Mouse (Mus musculus): Measurements from ENCODE around the gene Mon1a.

Gene Mon1a

DNA sequence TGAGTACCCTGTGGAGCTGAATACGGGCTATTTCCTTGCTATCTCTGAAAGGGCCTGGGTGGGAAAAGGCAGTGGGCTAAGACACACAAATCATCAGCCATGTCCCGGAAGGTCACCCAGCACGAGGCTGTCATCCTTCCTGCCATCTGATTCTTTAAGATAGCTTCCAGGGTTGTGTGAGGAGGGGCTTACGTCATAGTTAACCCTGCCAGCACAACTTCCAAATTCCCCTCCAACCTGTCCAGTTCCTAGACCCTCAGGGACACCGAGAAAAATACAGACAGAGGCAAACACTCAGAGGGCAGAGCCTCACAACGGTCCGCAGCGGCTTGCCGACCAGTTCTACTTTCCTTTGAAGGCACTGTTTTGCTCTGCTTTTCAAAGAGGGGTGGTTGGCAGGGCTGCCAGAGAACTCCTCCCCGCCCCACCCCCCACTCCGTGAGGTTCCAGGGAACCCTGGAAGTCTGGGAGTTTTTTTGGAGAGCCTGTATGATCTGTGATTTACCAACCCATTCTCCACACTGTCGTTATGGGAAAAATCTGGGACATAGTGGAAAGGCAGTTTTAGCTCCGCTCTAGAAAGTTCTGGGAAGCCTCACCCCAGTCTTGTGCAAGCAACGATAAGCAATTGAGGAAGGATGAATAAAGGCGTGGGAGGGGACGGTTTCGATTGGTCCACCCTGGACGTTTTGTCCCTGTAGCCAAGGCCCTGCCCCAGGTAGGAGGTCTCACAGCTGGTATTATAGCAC is 20.6 kb downstream of the Mon1a start:
- no peak for DNase-seq (ENCODE audit: low read depth, low spot score)

DNA sequence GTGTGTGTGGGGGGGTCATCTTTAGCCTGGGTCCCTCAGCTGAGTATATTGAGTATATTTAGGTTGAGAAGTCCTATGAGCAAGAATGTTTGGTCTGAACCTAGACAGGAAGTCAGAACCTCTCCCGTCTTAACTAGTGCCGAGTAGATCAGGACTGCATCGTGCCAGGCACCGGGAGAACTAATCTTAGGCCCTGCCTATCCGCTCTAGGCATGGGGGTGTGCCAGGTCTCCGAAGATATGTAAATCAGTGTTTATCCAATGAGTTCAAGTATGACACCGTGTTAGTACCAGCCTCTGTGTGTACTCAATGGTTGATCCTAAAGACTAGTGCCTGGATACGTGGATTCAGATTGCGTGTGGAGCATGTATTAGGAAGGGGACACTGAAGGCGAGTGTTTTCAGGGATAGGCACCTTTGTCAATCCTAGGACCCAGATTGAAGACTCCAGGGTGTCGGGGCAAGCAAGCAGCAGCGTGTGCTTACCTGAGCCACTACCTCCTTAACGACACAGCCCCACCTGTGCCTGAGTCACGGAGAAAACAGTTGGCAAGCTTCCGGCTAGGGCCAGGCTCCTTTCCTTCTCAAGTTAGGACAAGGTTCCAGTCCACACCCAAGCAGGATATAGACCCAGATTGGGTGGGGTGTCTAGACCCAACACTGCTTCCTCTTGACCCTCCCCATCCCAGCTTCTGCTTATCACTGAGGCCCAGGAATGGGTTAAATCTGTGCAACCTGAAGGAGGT is 22.2 kb downstream of the Mon1a start:
- DNase-seq (ENCODE audit: low read depth, low spot score), result no peak

DNA sequence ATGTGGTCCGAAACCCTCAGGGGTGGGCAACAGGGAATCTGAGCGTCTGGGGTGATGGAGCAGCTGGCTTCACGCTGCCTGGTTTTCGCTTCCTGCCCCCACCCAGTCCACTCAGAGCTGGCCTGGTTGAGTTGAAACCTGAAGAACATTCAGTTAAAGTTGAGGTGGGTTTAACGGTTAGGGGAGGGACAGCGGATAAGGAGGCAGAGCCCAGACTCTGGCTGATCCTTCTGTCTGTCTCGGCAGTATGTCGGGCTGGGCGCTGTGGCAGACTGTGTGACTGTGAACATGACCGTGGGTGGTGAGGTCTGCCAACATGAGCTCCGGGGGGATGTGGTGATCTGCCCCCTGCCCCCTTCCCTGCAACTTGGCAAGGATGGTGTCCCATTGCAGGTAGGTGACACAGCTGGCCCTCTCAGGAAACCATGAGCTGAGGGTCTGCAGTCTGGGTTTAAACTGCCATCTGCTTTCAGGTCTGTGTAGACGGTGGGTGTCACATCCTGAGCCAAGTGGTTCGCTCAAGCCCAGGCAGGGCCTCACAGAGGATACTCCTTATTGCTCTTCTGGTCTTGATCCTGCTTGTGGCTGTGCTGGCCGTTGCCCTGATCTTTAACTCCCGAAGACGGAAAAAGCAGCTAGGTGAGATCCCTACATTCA is 26.9 kb downstream of the Mon1a start:
- DNase-seq (ENCODE audit: low read depth, low spot score), result no peak

GRCm38 (mm10) chr9:107917895-107918608 is 30.1 kb downstream of the Mon1a start:
- no peak for DNase-seq (ENCODE audit: low read depth, low spot score)

GRCm38 (mm10) chr9:107918884-107919283 is 30.9 kb downstream of the Mon1a start:
- no peak for DNase-seq (ENCODE audit: low read depth, low spot score)

DNA sequence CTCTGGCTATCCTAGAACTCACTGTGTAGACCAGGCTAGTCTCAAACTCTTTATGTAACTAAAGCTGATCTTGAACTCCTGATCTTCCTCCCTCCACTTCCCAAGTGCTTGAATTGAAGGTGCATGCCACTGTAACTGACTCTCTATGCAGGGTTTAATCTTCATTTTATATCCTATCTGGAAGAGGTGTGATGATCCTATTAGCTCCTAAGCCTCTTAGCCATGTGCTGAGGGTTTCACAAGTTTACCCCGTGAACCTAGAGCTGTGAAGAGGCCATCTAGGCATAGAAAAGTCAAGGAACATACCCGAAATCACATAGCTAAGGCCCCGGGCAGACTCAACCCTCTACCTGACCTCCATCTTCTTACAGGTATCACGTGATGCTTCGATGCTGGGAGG is 31.5 kb downstream of the Mon1a start:
- no peak for DNase-seq (ENCODE audit: low read depth, low spot score)

GRCm38 (mm10) chr9:107923021-107923420 is 35.1 kb downstream of the Mon1a start:
- no peak for DNase-seq (ENCODE audit: low read depth, low spot score)

DNA sequence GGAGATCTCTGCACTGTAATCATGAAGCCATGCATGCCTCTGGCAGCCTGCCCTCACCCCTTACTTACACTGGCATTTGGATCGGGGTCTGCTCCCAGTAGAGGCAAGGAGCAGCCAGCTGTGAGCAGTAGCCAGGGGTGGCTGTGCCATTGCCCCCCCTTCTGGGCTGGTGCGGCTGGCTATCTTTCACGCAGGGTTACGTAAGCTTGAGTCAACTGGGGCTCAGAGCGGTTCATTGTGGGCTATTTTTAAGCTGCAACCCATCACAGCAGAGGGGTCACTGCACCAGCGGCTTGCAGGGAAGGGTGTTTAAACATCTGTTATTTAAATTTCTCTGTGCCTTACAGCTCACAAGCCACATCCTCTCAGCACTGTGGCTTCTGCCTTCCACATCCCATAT is 36.0 kb downstream of the Mon1a start:
- no peak for DNase-seq (ENCODE audit: low read depth, low spot score)

- DNase-seq (ENCODE audit: low read depth, low spot score), result no peak
These were observed 37.3 kb downstream of the Mon1a start for GRCm38 (mm10) chr9:107925251-107925650.

DNA sequence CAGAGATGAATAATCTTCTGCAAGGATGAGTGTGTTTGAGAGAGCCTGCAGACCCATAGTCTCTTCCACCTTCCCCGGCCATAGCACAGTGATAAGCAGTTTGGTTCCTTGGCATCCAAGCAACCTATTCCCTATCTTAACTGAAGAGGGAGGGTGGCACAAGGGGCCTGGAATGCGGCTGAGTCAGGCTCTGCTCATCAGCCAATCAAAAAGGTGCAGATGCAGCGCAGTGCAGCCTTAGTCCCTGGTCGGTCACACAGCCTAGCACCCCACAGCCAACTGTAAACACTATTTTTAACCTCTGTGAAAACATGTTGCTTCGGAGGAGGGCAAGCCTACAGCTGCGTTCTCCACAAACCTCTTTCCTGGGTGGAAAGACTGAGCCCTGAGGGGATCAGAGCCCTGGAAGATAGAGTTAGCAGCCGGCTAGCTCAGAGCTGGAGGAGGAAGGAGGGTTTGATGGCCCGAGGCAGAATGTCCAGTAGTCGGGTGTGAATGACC is 39.0 kb downstream of the Mon1a start:
- no peak for DNase-seq (ENCODE audit: low read depth, low spot score)

DNA sequence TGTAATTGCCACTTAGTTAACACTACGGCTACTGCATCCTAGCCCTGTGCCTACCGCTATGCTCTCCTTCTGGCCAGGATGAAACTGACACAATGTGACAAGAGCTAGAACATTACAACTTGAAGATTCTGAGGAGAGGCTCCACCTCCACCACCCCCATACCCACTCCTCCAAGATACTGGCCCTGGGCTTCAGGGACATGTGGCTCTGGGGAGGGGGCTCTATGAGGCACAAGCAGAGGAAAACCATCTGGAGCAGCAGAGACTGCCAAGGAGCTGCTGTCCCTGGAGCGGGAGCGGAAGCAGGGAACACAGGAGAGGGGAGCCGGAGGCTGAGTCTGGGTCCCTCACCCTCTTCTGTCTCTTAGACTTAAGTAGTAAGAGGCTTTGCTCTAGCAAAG is 39.8 kb downstream of the Mon1a start:
- no peak for DNase-seq (ENCODE audit: low read depth, low spot score)

GRCm38 (mm10) chr9:107928169-107928568 is 40.2 kb downstream of the Mon1a start, which contains the start of gene Actl11:
Gene Actl11, plus strand, starts transcription at chr9:107928469.
- DNase-seq (ENCODE audit: low read depth, low spot score), result no peak

DNA sequence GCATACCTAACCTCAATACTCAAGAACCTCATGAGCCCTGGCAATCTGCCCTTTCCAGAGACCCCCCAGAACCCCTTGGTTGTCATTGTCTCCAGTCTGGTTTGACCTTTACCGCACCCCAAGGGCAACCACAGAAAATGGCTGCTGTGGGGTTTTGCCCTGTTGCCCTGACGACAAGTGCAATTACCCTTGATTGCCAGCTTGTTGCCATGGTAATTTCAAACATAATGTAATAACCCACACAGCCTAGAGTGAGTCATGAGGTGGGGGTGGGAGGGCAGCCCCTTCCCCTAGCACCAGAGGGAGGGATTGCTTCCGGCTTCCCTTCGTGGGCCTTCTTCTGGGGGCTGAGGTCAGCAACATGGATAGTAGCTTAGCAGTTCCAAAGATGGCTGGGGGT is 44.3 kb downstream of the Mon1a start:
- DNase-seq (ENCODE audit: low read depth, low spot score), result no peak

DNA sequence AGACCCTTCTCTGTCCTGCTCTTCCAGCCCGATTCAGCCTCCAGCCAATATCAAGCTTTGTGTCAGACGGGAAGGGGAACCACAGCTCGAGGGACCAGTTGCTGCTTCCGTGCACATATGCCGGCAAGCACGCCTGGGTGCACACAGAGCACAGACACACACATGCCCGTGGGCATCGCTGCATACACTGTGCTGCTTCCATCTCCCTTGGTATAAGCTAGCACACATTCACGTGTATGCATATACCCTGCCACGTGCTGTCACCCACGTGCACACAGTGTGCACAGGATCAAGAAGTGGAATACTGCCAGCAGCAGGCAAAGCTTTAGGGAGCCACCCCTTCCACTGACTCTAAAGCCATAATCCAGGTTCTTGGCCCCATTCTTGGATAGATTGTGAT is 46.2 kb downstream of the Mon1a start:
- no peak for DNase-seq (ENCODE audit: low read depth, low spot score)

DNA sequence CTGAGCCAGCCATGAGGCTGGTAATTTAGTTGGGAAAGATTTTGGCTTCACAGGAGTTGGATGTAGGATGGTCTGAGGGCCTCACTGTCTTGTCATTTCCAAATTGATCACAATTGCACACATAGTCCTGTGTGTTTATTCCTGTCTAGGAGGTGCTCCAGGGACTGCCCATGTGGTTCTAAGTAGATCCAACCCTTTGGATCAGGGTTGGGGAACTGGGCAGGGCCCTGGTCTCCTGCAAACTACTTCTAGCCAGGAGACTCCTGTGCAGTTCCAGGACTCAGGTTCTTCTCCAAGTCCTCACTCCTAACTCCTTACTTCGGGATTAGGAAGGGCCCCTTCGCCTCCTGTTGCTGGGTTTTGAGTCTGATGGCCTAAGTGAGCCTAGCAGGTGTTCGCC is 47.4 kb downstream of the Mon1a start, which contains the start of gene Camkv:
Gene Camkv (plus strand): TSS at position 301 of the 400 bp plus-strand sequence.
- DNase-seq (ENCODE audit: low read depth, low spot score), result no peak

DNA sequence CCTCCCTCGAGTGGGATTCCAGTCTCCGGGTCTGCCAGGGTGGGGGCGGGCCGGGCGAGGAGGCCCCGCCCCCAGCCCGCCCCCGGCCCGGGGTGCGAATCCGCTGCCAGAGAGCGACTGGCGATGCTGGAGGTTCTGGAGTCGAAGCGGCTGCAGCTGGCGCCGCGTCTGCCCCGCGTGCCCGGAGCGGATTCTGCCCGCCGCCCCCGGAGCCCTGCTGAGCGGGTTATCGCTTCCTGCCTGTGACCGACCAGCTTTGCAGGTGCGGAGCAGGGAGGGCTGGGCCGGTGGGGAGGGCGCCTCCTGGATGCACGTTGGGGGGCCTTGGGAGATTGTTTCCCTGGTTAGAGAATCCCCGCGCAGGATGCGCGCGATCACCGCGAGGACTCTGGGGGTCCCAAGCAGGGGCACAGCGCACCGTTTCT is 47.9 kb downstream of the Mon1a start:
- no peak for DNase-seq (ENCODE audit: low read depth, low spot score)

DNA sequence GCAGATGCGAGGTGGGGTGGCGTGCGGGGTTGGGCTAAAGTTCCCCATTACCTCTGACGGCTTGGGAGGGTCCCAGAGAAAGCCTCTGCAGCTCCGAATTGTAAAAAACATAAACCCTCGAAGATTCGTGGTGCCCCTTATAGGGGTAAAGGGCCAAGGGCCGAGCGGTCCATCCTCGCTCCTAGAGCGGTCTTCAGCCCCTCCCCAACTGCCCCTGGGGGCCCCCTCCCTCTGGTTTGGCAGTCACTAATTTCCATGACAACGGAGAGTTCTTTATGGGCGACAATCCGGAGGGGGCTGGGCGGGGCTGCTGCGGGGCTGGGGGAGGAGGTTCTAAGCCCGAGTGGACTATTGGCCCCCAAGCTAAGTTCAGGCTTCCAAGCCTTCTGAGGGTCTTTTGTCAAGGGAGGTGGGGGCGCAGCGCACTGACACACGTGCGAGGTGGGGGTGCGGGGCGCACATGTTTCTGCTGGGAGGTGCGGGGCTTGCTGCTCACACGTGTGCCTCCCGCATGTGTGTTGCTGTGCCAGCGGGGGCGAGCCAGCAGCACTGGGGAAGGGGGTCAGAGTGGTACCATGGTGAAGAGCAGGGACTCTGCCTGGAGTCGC is 48.4 kb downstream of the Mon1a start:
- DNase-seq (ENCODE audit: low read depth, low spot score), result no peak

- DNase-seq (ENCODE audit: low read depth, low spot score), result no peak
These were observed 48.9 kb downstream of the Mon1a start for GRCm38 (mm10) chr9:107936831-107937230.

DNA sequence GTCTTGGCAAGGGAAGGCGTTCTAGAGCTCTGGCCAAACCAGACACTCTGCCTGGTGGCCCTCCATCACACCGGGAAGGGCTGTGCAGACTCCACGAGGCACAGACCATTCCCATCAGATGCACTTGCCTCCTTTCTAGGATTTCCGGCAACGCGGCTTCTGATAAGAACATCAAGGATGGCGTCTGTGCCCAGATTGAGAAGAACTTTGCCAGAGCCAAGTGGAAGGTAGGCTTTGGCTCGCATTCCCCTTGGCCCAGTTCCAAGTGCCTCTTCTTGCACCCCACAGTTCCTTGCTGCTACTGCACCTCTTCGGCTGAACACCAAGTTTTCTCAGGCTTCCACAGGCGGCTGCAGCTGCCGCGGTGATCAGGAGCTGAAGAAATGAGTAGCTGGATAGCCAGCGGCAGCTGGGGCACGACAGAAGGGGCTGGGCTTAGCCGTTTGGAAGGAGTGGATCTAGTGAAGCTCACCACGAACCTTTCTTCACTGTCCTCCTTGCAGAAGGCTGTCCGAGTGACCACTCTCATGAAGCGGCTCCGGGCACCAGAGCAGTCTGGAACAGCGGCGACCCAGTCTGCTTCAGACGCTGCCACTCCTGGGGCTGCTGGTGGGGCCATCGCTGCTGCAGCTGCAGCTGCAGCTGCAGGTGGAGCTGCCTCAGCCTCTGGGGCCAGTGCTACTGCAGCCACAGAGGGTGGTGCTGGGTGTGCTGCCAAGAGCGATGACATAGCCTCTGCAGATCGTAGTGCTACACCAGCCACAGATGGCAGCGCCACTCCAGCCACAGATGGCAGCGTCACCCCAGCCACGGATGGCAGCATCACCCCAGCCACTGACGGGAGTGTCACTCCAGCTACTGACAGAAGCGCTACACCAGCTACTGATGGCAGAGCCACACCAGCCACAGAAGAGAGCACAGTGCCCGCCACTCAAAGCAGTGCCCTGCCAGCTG is 59.6 kb downstream of the Mon1a start:
- DNase-seq (ENCODE audit: low read depth, low spot score), result no peak
